Mouse (Mus musculus) liver, embryonic 14.5 days (tissue): ENCODE data around the gene Elavl3.

Experiments
- CTCF ChIP-seq: IDR thresholded peaks from 2 replicates; pipeline ENCODE4 v1.5.1; 2016; ENCODE audit warnings: antibody characterized with exemption, low read depth, control low read depth
- EP300 ChIP-seq: IDR thresholded peaks from 2 replicates; pipeline ENCODE4 v1.6.1; 2016; ENCODE audit warnings: antibody characterized with exemption, low read depth

DNA sequence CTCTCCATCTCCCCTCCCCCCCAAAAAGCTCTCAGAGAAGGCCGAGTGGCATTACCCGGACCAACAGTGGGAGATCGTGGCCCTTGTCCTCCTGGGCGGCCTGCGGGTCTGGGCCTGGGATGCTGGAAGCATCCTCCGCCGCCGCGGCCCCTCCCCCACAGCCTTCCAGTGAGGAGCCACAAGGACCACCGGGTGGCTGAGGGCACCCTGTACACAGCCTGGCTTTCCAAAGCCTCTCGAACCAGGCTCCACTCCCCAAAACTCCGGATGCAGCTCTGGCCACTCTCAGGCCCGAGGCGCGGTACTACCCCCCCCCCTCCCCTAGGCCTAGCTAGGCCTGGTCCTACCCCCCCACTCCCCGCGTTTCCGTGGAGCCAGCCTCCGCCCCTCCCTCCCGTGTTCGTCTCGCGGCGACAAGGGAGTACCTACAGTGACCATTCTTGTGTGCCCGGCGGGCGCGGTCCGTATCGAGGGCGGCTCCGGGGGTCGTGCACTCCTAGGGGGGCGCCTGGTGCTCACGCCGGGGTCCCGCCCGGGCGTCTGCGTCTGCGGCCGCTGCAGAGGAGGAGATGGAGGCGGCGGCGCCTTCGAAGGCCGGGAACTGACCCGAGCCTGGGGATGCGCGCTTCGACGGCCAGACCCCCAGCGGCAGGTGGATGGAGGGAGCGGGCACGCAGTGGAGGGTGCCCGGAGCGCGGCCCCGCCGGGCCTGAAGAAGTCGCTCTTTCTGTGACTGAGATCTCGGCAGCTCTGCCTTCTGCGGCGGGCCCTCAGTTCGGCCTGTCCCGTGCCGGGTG lies 464 bp downstream of the Elavl3 start:
- TF ChIP-seq CTCF (no peak), EP300 (no peak)
